Mouse (Mus musculus) liver, adult (tissue): Measurements from ENCODE around the gene Noc4l.

ENCODE experiments used
- GATA4 ChIP-seq: IDR thresholded peaks from 2 replicates; pipeline ENCODE4 v1.6.1; 2014; ENCODE audit warnings: mild to moderate bottlenecking, low read length; ENCODE audit not compliant: insufficient replicate concordance

The Noc4l gene

DNA sequence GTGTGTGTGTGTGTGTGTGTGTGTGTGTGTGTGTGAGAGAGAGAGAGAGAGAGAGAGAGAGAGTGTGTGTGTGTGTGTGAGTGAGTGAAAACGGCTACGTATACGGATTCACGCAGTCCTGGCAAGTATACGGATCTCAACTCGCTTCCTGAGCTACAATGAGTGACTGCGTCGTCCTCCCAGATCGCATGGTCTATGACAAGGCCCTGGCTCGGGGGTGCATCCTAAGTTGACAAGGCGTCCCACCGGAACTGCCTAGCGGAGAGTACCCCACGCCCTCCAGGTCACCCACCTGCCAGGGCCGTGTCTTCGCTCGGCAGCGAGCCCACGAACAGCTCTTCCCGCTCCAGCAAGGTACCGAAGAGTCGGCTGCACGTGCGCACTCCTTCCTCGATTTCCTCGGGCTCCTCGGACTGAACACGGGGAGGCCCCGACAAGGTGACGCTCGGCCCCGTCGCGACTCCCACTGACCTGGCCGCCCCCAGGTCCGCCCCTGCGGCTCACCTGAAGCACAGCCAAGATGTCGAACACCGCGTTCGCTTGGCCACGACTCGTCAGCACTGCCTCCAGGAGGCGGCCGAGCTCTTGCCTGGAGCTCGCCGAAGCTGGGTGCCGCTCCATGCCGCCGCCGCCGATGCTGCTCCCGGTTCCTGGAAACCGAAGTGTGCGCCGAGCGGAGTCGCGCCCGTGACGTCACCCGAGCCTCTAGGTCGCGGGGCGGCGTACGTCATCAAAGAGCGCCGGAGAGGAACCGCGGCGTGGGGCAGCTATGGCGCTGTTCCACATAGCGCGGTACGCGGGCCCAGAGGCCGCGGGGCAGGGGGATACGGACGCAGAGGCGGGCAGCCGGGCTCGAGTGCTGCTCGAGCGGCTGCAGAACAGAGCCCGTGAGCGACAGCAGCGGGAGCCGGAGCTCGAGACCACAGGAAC, at the start of gene Noc4l, which contains the start of gene Ddx51:
Gene Noc4l (minus strand): TSS at position 699 of the 930 bp plus-strand sequence.
Gene Ddx51 (plus strand): TSS at position 733 of the 930 bp plus-strand sequence.
- TF ChIP-seq GATA4, result peak; percentile 19; the same call in 1 of the 2 replicates

DNA sequence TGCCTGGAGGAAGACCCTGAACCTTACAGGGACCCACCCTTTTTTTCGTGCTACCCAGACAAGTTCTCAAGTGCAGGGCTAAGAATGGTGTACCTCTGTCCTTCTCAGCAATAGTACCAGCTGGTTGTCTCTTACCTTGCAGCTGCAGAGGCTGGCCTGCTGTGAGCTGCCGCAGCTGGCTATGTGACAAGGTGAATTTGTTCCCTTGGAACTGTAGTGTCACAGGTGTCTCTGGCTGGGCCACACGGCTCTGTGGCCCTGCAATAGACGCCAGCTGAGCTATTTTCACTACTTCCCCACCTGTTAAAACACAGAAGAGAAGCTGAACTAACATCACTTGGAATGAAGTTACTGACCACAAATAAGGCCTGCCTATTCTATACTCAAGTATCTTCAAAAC, 45.4 kb upstream of the Noc4l start:
- TF ChIP-seq GATA4, result no peak

DNA sequence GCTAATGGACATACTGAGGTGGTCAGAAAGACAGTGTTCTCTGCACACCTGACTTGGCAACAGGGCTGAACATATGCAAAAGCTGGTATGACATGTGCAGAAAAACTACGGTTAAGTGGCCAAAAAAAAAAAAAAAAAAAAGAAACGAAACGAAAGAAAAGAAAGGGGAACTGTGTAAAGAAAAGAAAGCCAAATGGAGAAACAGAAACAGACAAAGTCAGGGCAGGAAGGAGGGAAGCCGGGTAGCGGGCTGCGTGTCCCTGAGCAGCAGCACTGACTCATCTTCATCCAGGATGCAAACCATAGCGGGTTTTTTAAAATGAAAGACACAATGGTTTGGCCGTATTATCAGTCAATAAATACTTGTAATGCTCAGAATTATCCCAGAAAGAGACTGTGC, 28.8 kb upstream of the Noc4l start:
- TF ChIP-seq GATA4, result no peak

DNA sequence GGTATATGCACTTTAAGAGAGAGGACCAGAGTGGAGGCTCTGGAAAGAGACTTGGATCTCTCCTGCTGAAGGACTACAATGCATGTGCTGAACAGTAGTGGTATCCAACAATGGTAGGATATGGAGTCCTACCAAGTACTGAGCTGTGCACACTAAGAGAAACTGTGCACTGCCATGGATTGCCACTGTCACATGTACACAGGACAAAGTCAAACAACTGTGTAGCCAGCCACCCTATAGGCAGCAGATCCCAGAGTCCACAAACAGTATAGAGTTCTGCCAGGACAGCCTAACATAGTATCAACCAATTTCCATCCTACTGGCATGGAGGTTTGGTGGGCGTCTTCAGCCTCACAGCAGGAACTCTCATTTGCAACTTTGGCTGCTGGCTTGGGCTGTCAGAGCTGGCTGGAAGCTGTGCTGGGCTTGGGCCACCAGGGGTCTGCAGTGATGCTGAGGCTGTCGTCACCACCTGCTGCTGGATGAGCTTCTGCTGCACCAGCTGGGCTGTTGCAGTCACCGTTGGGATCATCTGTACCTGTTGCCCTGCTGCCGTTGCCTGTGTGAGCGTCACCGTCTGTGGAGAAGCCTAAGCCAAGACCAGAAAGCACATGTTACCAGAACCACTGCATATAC, 12.4 kb upstream of the Noc4l start:
- TF ChIP-seq GATA4, result no peak

DNA sequence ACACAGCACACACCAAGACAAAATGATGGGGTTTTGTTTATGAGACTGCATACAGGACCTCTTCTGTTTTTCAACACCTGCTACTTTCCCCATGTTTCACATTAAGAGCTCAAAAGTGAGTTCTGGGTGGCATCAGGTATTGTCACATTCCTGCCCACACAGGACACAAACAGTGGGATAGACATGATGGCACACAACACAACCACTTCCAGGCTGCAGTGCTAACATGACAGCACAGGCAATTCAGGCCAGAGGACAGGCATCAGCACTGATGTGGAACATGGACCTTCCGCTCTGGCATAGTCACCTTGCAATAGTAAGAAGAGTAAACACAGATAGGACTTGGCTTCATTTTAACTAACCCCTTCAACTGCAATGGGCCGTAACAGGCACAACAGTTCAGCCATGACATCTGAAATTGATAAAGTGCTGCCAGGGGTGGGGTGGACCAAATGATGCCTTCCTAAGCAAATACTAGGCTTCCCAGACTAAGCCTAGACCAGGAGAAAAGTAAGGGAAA, 11.6 kb upstream of the Noc4l start:
- no peak for TF ChIP-seq GATA4

DNA sequence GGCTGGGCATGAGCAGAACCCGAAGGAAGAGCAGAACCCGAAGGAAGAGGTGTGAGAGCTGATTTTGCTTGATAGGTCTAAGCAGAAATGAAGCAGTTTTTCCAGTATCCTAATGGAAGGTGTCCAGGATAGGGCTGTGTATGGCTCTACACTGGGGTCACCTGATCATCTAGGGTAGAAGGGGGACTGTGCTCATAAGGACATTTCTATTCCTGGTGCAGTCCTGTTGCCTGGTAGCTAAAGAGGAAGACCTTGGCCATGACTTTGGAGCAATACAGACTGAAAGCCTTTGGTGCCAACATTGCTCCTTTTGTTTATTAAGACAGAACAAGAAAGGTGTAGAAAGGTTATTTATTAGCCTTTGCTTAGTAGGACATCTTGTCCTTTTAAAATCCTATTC, 10.8 kb upstream of the Noc4l start:
- TF ChIP-seq GATA4, result no peak

DNA sequence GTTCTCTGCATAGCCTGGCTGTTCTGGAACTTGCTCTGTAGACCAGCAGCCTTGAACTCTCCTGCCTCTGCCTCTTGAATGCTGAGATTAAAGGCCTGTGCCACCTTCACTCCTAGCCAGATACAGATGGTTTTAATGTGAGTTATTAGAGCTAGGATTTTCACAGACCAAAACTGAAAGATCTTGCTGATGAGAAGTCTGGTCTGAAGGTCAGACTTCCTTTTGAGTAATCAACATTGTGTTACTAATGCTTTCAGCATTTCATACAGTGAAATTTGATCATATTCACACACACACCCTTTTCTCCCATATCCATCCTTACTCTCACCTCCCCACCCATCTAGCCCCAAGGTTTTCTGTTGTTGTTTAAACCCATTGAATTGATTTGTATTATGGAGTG, 6.5 kb upstream of the Noc4l start:
- no peak for TF ChIP-seq GATA4

DNA sequence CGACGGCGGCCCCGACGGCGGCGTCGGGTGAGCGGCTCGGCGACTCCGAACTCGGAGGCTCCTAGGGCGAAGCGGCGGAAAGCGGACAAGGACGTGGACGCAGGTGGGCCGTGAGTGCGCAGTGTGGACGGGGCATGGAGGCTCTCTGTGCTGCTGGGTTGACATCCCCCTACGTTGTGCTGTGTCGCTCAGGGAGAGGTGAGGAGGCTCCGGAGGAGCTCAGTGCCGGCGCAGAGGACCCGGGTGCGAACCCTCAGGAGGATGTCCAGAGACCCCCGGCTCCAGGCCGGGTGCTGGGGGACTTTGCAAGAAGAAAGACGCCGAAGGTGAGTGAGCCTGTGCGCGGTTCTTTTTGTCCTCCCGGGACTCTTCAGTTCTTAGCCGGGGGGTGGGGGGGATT, 469 bp upstream of the Noc4l start:
- no peak for TF ChIP-seq GATA4

DNA sequence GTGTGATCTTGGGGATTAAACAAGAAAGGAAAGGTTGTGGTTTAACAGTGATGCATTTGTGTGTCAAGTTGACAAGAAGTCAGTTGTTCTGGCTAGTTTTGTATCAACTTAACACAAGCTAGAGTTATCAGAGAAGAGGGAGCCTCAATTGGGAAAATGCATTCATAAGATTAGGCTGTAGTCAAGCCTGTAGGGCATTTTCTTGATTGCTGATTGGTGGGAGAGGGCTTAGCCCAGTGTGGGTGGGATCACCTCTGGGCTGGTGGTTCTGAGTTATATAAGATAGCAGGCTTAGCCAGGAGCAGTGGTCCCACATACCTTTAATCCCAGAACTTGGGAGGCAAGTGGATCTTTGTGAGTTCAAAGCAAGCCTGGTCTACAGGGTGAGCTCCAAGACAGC, 6.8 kb downstream of the Noc4l start:
- TF ChIP-seq GATA4, result no peak

DNA sequence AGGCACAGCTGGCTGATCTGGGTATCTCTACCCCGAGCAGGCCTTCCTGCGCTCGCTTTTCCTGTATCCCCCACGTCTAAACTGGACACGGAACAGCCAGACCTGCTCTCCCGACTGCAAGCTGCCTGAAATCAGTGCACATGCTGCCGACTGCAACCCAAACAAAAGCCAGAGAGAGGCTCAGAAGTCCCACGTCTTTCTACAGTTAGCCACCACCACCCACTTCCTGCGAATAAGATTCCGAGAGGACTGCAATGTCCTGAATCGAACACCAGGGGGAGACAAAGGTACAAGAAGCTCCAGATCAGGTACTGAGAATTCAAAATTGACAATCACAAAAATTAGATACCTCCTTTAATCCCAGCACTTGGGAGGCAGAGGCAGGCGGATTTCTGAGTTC, 13.8 kb downstream of the Noc4l start:
- TF ChIP-seq GATA4, result no peak

DNA sequence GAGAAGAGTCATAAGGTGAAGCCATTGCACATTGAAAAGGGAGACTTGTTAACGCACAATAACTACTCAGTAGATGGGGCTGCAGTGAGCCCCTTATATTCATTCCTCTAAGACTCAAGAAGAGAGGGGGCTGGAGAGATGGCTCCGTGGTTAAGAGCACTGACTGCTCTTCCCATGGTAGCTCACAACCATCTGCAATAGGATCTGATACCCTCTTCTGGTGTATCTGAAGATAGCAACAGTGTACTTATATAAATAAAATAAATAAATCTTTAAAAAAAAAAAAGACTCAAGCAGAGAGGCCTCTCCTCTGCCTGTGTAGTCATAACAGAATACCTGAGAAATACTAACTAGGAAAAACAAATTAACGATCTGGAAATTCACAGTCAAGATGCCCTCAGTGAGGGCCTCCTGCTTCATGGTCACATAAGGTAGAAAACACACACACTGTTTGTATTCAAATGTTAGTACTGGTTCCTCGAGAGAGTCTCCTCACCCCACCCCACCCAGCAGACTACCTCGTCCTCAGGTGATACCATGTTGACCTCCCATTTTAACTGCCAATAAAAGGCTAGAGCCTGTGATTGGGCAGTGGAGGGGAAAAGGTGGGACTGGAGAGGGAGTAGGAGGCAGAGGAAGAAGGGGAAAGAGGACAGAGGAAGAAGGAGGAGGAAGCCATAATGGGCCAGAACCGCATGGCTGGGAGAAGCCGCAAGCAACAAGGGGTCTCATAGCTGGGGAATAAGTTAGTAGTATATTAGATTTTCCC, 14.7 kb downstream of the Noc4l start:
- no peak for TF ChIP-seq GATA4

DNA sequence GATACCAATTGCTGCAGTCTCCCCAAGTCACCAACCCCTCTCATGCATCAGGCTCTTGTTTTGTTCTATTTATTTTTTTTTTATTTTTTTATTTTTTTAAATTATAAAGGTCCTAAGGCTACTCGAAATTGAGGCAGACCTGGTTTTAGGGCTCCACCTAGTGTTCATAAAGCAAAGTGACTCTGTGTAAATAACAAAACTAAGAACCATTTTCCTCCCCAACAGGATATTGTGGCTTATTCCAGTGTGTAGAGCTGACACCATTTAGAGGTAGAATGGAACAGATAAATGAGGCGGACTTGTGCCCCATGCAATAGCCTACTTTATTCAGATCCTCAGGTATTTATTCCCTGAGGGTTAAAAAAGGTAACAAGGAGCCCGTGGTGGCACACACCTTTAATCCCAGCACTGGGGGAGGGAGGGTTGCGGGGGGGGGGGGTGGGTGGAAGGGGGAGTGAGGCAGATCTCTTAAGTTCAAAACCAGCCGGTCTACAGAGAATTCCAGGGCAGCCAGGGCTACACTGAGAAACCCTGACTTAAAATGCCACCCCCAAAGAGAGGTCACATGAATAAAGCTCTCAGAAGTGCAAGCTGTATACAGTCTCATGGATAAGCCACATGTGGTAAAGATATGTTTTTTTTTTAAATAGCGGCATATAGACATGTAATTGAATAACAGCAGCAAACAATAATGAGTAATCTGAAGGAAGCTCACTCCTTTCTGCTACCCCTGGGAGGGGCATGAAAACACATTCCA, 17.1 kb downstream of the Noc4l start:
- no peak for TF ChIP-seq GATA4

DNA sequence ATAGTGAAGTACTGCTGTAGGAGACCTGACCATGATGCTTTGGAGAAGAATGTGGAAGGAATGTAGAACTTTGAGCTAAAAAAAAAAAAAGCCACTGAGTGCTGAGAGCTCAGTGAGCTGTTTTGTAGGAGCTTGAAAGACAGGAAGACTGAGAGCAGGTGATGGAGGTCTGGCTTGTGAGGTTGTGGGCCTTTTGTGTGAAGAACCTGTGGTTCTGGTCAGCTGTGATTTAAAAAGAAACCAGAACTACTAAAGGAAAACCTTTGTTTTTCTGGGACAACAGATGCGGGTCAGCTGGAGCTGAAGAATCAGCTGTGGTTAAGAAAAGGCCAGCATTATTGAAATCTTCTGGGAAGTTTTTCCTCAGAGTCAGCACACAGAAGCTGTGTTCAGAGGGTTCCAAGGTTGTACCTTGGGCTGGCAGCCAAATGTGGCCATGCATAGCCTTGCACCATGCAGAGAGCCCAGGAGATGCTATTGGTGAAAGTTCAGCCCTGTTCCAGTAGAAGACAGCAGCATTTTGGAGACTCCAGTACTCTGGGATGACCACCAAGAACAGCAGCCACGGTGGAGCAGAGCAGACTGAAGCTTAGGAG, 23.6 kb downstream of the Noc4l start:
- no peak for TF ChIP-seq GATA4

DNA sequence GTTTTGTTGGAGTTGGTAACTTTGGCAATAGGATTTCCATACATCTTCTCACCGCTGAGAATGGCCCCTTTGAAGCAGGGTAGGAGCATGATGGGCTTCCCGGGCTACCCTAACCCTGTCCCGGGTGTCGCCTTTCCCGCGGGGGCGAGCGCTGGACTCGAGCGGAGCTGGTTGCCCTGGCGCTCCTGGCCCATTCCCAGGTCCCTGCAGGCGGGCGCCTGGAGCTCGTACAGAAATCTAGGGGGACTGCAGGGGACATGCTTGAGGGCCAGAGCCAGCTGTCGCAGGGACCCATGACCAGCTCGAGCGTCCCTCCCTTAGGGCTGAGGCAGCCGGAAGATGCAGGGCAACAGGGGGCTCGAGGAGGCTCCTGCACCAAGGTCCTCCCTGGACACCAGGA, 25.1 kb downstream of the Noc4l start:
- no peak for TF ChIP-seq GATA4
